Mouse (Mus musculus) lung, embryonic 15.5 days (tissue): ENCODE data around the gene Myh9. TPM values are rescaled to one million over a fixed set of nuclear protein-coding genes. Genes with fewer than 3 reads are reported as not detected.
A peak's percentile ranks its signal among the peaks of the same experiment; 100 is the strongest.

Experiments
- ATAC-seq: fragments of 200-750 bp; cut with Nextera tagmentation; 2 replicates; pipeline ENCODE4 v1.8.0; 2017; ENCODE audit warnings: moderate number of reproducible peaks, borderline replicate concordance; ENCODE audit not compliant: low FRiP score, low TSS enrichment; ENCODE audit errors: extremely low read depth
- H3K27ac ChIP-seq: fragments of 300-500 bp; sonication (generic); 2 replicates; pipeline ENCODE4 v1.5.1; 2015; ENCODE audit warnings: moderate library complexity, mild to moderate bottlenecking, inconsistent platforms
- H3K27me3 ChIP-seq: fragments of 300-500 bp; sonication (generic); 2 replicates; pipeline ENCODE4 v1.6.1; 2015; ENCODE audit warnings: inconsistent platforms
- H3K36me3 ChIP-seq: fragments of 300-500 bp; sonication (generic); 2 replicates; pipeline ENCODE4 v1.6.1; 2015; ENCODE audit warnings: inconsistent platforms
- H3K4me1 ChIP-seq: fragments of 300-500 bp; sonication (generic); 2 replicates; pipeline ENCODE4 v1.6.1; 2015; ENCODE audit warnings: inconsistent platforms
- H3K4me2 ChIP-seq: fragments of 300-500 bp; sonication (generic); 2 replicates; pipeline ENCODE4 v1.6.1; 2015; ENCODE audit warnings: inconsistent platforms, mild to moderate bottlenecking, moderate library complexity
- H3K4me3 ChIP-seq: fragments of 300-500 bp; sonication (generic); 2 replicates; pipeline ENCODE4 v1.5.1; 2015; ENCODE audit warnings: mild to moderate bottlenecking, inconsistent platforms
- H3K9ac ChIP-seq: fragments of 300-500 bp; sonication (generic); 2 replicates; pipeline ENCODE4 v1.6.1; 2015; ENCODE audit warnings: inconsistent platforms
- H3K9me3 ChIP-seq: fragments of 300-500 bp; sonication (generic); 2 replicates; pipeline ENCODE4 v1.6.1; 2016; ENCODE audit warnings: inconsistent platforms
- WGBS: fragments of 180-500 bp; shearing (Covaris S2); methylation state at CpG from one replicate; pipeline ENCODE4 v1.1.7; 2015; 5-methylcytosine and 5-hydroxymethylcytosine counted together
- polyA plus RNA-seq: library from polyadenylated mRNA; unstranded; fragments of >200 nt; fragmentation: Nextera tagmentation; extraction: Ambion mirVana; gene quantifications from 2 replicates; pipeline ENCODE4 v1.2.1, GENCODE M21; 2015

Myh9 gene
- polyA plus RNA-seq, 1 experiment from 2014 or later, result 67.7 TPM

GRCm38 (mm10) chr15:77789186-77789585 lies 52.8 kb downstream of the Myh9 start:
- Histone ChIP-seq H3K4me1 (no peaks in the 10 kb centered on the region), H3K36me3 (peaks cover 98% of the 10 kb centered on the region), H3K4me3 (no peak overlapping the region), H3K27me3 (no peaks in the 10 kb centered on the region), H3K4me2 (no peak overlapping the region), H3K9ac (no peak overlapping the region), H3K27ac (no peak overlapping the region), H3K9me3 (no peaks in the 10 kb centered on the region)
- ATAC-seq, result no peak
- WGBS, result 77% methylated on average over 3 of the region's 3 CpGs

- no peak overlapping the region for H3K27ac ChIP-seq
- no peak overlapping the region for H3K4me2 ChIP-seq
- no peak overlapping the region for H3K4me3 ChIP-seq
- H3K9ac ChIP-seq, result no peak overlapping the region
- no peaks in the 10 kb centered on the region for H3K4me1 ChIP-seq
- ATAC-seq, result no peak
- 88% methylated on average over 6 of the region's 6 CpGs for WGBS
- H3K36me3 ChIP-seq, result peaks cover 99% of the 10 kb centered on the region
- no peaks in the 10 kb centered on the region for H3K9me3 ChIP-seq
- no peaks in the 10 kb centered on the region for H3K27me3 ChIP-seq
These were observed 53.6 kb downstream of the Myh9 start for GRCm38 (mm10) chr15:77788356-77788755.

GRCm38 (mm10) chr15:77785807-77786206 lies 56.2 kb downstream of the Myh9 start:
- Histone ChIP-seq H3K9me3 (no peaks in the 10 kb centered on the region), H3K4me2 (no peak overlapping the region), H3K4me3 (no peak overlapping the region), H3K36me3 (peaks cover 99% of the 10 kb centered on the region), H3K4me1 (no peaks in the 10 kb centered on the region), H3K27ac (no peak overlapping the region), H3K27me3 (no peaks in the 10 kb centered on the region), H3K9ac (no peak overlapping the region)
- WGBS, result 88% methylated on average over 1 of the region's 1 CpGs
- no peak for ATAC-seq

GRCm38 (mm10) chr15:77784039-77784824 lies 57.7 kb downstream of the Myh9 start:
- Histone ChIP-seq H3K4me2 (no peak overlapping the region), H3K27me3 (no peaks in the 10 kb centered on the region), H3K4me1 (no peaks in the 10 kb centered on the region), H3K9me3 (no peaks in the 10 kb centered on the region), H3K4me3 (no peak overlapping the region), H3K27ac (no peak overlapping the region), H3K36me3 (peaks cover 98% of the 10 kb centered on the region), H3K9ac (no peak overlapping the region)
- 64% methylated on average over 22 of the region's 22 CpGs for WGBS
- no peak for ATAC-seq

- WGBS, result 73% methylated on average over 11 of the region's 11 CpGs
- no peak for ATAC-seq
- H3K4me1 ChIP-seq, result no peaks in the 10 kb centered on the region
- H3K4me2 ChIP-seq, result no peak overlapping the region
- peaks cover 99% of the 10 kb centered on the region for H3K36me3 ChIP-seq
- H3K27ac ChIP-seq, result no peak overlapping the region
- H3K27me3 ChIP-seq, result no peaks in the 10 kb centered on the region
- H3K9ac ChIP-seq, result no peak overlapping the region
- H3K4me3 ChIP-seq, result no peak overlapping the region
- H3K9me3 ChIP-seq, result no peaks in the 10 kb centered on the region
These were observed 59.4 kb downstream of the Myh9 start for GRCm38 (mm10) chr15:77782449-77783014.

- H3K9me3 ChIP-seq, result no peaks in the 10 kb centered on the region
- 0 out of 2 replicates have a peak, but pooled peaks have one; percentile 10 for ATAC-seq
- H3K36me3 ChIP-seq, result peaks cover 97% of the 10 kb centered on the region
- H3K27ac ChIP-seq, result no peak overlapping the region
- WGBS, result 68% methylated on average over 20 of the region's 20 CpGs
- H3K9ac ChIP-seq, result no peak overlapping the region
- H3K27me3 ChIP-seq, result no peaks in the 10 kb centered on the region
- no peak overlapping the region for H3K4me3 ChIP-seq
- H3K4me2 ChIP-seq, result no peak overlapping the region
- H3K4me1 ChIP-seq, result no peaks in the 10 kb centered on the region
These were observed 66.6 kb downstream of the Myh9 start for GRCm38 (mm10) chr15:77775186-77775963.

GRCm38 (mm10) chr15:77774303-77774702 lies 67.7 kb downstream of the Myh9 start:
- H3K36me3 ChIP-seq, result peaks cover 98% of the 10 kb centered on the region
- H3K27me3 ChIP-seq, result no peaks in the 10 kb centered on the region
- no peak overlapping the region for H3K9ac ChIP-seq
- 90% methylated on average over 10 of the region's 10 CpGs for WGBS
- no peaks in the 10 kb centered on the region for H3K9me3 ChIP-seq
- H3K27ac ChIP-seq, result no peak overlapping the region
- ATAC-seq, result no peak
- H3K4me2 ChIP-seq, result no peak overlapping the region
- no peaks in the 10 kb centered on the region for H3K4me1 ChIP-seq
- H3K4me3 ChIP-seq, result no peak overlapping the region

- Histone ChIP-seq H3K4me1 (no peaks in the 10 kb centered on the region), H3K27ac (no peak overlapping the region)
- 86% methylated on average over 19 of the region's 19 CpGs for WGBS
These were observed 68.7 kb downstream of the Myh9 start for GRCm38 (mm10) chr15:77773099-77773915.

GRCm38 (mm10) chr15:77770942-77771341 lies 71.0 kb downstream of the Myh9 start:
- Histone ChIP-seq H3K27ac (no peak overlapping the region), H3K4me2 (no peak overlapping the region), H3K36me3 (peaks cover 98% of the 10 kb centered on the region), H3K9me3 (no peaks in the 10 kb centered on the region), H3K9ac (no peak overlapping the region), H3K27me3 (no peaks in the 10 kb centered on the region), H3K4me3 (no peak overlapping the region), H3K4me1 (no peaks in the 10 kb centered on the region)
- 92% methylated on average over 9 of the region's 9 CpGs for WGBS
- no peak for ATAC-seq

More at GRCm38 (mm10) chr15:77773099-77773915, 68.7 kb downstream of the Myh9 start:
- H3K9ac ChIP-seq, result no peak overlapping the region
- H3K4me3 ChIP-seq, result no peak overlapping the region
- no peaks in the 10 kb centered on the region for H3K9me3 ChIP-seq
- no peaks in the 10 kb centered on the region for H3K27me3 ChIP-seq
- H3K36me3 ChIP-seq, result peaks cover 98% of the 10 kb centered on the region
- H3K4me2 ChIP-seq, result no peak overlapping the region
- no peak for ATAC-seq

GRCm38 (mm10) chr15:77770341-77770740 lies 71.6 kb downstream of the Myh9 start:
- no peak overlapping the region for H3K4me2 ChIP-seq
- H3K4me1 ChIP-seq, result no peaks in the 10 kb centered on the region
- H3K27me3 ChIP-seq, result no peaks in the 10 kb centered on the region
- no peak overlapping the region for H3K9ac ChIP-seq
- no peak for ATAC-seq
- H3K9me3 ChIP-seq, result no peaks in the 10 kb centered on the region
- peaks cover 98% of the 10 kb centered on the region for H3K36me3 ChIP-seq
- no peak overlapping the region for H3K27ac ChIP-seq
- WGBS, result 91% methylated on average over 5 of the region's 5 CpGs
- H3K4me3 ChIP-seq, result no peak overlapping the region

- 87% methylated on average over 10 of the region's 11 CpGs for WGBS
- Histone ChIP-seq H3K27ac (no peak overlapping the region), H3K4me1 (0 out of 2 replicates have a peak, but pooled peaks cover 5% of the 10 kb centered on the region)
These were observed 75.0 kb downstream of the Myh9 start for GRCm38 (mm10) chr15:77766981-77767380.

More at GRCm38 (mm10) chr15:77766981-77767380, 75.0 kb downstream of the Myh9 start:
- Histone ChIP-seq H3K4me3 (no peak overlapping the region), H3K27me3 (no peaks in the 10 kb centered on the region), H3K9me3 (no peaks in the 10 kb centered on the region), H3K9ac (no peak overlapping the region), H3K36me3 (peaks cover 100% of the 10 kb centered on the region), H3K4me2 (no peak overlapping the region)
- no peak for ATAC-seq
